Mouse (Mus musculus) c-Kit-positive CD71-positive TER-119-positive erythroid progenitor cells, embryonic 14.5 days (primary cell): Measurements from ENCODE around the gene Gm11172.
"Not testable (repeated sequence)": the region's sequence is repeated elsewhere in the genome, so short reads cannot be mapped to it uniquely, and the experiment has no call there.

Source experiments
- DNase-seq: peaks from one replicate; pipeline ENCODE4 v3.0.0-alpha.2; 2013; ENCODE audit warnings: low spot score

Gm11172 gene

GRCm38 (mm10) chr16:10834542-10834910, 21.8 kb downstream of the Gm11172 start:
- DNase-seq, result no peak

GRCm38 (mm10) chr16:10834911-10835587, 22.3 kb downstream of the Gm11172 start, which contains the start of gene Rmi2:
Gene Rmi2, plus strand, starts transcription at chr16:10835059.
- peak; percentile 82 for DNase-seq

DNA sequence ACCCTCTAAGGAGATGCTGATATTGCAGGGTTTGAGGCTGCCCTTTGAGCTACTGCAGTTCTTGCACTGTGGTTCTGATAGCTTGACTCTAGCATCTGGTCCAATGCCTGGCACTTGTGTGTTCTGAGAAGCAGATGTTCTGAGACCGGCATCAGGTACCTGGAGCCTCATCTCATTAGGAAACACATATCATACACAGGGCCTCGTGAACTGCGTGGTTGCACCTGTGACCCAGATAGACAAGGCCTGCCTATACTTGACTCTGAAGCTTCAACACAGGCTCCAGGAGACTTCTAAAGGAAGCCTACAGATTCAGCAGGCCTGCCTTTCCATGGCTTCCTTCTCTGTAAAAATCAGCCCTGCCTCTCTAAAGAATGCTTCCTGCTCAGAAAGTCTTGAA, 23.7 kb downstream of the Gm11172 start:
- DNase-seq, result no peak

DNA sequence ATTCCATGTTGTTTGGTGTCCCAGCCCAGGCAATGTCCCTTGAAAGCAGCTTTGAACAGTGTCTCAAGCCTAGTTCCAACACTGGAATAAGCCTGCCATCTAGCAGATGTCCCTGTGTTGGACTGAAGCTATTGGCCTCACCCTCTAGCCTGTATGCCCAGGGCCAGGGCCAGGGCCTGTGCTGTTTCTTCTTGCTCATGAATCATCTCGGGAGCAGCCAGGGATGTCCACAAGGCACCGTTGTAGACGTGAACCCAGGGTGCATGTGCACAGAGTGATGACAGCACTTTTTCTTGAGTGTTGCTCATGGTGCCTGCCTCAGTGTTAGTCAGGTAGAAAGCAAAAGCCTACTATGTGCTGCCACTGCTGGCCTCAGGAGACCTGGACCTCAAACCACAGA, 24.5 kb downstream of the Gm11172 start:
- DNase-seq, result no peak

GRCm38 (mm10) chr16:10837903-10838302, 25.2 kb downstream of the Gm11172 start:
- DNase-seq, result no peak

DNA sequence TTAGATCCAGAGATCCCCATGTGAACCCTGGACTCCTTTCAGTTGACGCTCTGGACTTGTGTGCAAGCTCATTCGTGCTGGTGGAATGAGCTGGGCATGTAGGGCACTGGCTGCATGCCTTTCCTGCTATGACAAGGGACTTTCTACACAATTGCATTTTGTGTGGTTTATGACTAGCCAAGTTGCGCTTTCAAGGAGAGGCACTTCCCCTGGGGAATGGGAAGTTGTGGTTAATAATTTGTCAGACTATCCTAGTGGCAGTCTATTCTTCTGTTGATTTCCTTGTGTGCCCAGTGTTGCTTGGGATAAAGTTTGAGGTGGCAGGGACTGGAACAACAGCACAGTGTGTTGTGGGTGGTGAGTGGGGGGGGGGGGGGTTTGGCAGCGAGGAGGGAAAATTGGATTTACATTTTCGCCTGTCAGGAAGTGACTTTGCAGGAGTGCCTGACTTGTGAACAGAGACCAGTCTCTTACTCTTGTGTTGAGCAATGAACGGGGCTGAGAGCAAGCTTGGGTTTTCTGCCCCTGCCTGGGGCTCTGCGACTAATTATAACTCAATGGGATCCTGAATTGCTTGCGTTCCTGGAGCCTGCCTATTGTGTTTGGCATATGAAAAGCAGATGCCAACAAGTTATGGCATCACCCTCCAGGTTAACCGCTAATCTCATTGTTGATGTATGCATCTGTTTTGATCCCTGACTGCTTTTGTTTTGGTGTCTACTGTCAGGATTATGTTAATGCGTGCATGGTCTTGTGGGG, 26.0 kb downstream of the Gm11172 start:
- DNase-seq, result no peak

DNA sequence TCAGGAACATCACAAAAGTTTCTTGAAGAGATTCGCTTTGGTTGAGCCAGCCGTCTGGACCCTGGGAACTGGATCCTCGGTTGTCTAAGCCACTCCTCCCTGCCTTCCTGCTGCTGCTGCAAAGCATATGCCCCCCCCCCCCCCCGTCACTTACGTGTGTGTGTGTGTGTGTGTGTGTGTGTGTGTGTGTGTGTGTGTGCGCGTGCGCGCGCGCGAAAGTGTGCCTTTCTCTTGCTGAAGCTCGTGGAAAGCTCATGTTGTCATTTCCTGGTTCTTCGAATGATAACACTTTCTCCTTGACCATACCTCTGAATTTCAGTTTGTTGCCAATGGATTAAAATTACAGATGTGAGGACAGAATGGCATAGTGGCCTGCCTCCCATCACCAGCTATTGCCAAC, 27.3 kb downstream of the Gm11172 start:
- no peak for DNase-seq

- no peak for DNase-seq
Observed at GRCm38 (mm10) chr16:10842282-10842855, 29.7 kb downstream of the Gm11172 start.

DNA sequence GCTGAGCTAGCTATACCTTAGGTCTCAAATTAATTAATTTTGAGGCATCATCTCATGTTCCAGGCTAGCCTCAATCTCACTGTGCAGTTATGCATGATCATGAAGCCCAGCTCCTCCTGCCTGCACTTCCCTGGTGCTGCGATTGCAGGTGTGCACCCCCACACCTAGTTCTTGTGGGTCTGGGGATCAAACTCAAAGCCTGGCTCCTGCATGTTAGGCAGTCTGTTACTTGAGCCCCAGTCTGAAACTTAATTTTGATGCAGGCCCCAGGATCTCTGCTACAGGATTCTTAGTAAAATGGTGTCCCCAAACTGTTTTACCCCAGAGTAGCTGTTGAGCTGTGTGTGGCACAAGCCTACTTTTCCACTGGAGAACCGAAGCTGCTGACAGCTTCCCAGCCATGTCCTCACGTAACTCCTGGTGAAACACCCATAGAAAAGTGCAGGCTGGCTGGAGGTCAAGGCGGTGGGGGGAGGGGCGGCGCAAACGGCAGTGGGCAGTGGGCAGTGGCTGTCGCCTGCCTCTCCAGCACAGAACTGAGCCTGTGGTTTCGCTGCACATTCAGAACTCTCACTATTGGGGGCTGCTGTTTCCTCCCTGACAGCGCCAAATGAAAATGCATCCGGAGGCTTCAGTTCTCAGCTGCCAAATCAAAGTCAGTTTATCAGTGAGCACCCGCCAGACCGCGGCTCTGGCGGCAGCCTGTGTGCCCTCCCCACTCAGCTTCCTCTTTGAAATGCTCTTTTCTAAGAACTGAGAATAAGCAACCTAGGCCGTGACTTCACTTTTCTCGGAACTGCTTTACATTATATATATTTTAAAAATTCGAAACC, 31.0 kb downstream of the Gm11172 start:
- peak; percentile 34 for DNase-seq

- no peak for DNase-seq
Observed at GRCm38 (mm10) chr16:10844319-10844670, 31.6 kb downstream of the Gm11172 start.

GRCm38 (mm10) chr16:10845952-10846351, 33.2 kb downstream of the Gm11172 start:
- DNase-seq, result no peak

DNA sequence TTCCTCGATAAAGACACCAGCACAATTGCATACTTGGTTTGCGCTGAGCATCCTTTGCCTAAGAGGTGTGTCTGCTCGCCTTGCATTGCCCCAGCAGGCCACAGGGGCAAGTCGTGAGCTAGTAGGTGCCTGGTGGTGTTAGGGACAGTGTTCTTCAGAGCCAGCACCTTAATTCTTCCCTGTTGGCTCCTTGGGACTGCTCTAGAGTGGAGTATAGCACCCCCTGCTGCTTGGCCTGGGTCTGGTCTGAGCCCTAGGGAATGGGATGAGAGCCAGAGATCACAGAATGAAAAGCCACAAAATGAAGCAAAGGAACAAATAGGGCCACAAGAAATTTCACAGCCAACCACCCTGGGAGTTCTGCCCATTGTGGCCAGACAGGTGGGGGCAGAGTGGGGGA, 33.8 kb downstream of the Gm11172 start:
- no peak for DNase-seq

DNA sequence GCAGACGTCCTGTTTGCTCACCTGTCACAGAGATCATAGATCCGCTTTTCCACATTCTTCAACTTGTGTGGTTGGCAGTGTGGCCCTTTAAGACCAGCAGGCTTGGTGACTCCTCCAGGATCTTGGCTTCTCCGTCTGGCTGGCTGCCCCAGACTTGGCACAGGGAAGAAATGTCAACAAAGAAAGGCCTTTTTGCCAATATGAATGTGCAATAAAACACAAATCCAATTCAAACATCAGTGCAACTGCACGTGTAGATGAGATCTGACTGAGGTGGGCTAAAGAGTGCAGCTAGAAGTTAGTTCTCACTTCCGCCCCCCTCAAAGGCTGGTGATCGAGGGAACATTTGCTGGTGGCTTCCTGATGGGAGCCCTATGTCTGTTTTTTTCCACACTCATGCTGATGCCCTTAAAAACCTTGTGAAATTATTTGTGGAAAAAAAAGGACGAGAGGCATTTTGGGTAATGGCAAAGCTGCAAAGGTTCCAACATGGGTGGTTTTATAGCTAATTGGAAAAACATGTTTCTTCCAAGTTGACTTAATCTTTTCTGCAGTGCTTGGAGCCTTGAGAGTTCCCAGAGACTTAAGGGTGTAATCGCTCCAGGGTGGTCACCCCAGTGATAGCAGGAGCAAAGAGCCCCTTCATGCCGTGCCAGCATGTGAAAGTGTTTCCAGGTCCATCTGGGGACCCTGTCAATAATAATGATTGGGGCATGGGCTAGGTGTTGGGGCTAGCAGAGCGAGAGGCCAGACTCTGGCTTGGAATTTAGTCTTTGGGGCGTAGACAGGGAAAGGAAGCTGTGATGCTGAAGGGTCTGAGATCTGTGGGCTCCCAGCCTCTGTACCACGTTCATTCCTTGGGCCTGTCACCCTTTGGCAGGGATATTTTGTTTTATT, 37.5 kb downstream of the Gm11172 start:
- DNase-seq, result no peak

DNA sequence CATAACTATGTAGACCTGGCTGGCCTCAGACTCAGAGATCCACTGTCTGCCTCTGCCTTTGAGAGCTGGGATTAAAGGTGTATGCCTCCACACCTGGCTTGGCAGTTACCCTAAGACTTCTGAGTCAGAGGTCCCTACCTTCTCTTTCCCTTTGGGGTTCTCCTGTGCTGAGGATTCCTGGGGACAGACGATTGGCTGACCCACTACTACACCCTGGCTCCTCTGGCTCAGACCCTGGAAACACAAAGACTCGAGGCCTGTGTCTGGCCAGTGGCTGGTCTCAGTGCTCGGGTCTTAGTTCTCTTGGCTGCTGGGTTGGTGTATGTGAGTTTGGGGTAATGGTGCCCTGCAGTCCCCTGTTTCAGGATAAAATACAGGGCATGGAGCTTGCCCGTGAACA, 38.2 kb downstream of the Gm11172 start:
- DNase-seq, result no peak

DNA sequence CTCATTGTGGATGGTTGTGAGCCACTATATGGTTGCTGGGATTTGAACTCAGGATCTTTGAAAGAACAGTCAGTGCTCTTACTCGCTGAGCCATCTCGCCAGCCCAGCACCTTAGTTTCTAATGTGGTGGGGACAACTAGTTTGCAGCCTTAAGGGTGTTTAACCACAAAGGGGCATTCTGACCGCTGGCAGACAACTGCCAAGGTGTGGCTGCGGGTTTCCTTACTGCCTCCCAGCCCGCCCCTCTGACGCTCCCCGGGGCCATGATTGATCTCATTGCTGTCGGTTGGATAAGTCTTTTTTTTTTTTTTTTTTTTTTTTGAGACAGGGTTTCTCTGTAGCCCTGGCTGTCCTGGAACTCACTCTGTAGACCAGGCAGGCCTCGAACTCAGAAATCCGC, 39.5 kb downstream of the Gm11172 start:
- DNase-seq, result not testable (repeated sequence)

- no peak for DNase-seq
Observed at GRCm38 (mm10) chr16:10859726-10860245, 47.1 kb downstream of the Gm11172 start.

DNA sequence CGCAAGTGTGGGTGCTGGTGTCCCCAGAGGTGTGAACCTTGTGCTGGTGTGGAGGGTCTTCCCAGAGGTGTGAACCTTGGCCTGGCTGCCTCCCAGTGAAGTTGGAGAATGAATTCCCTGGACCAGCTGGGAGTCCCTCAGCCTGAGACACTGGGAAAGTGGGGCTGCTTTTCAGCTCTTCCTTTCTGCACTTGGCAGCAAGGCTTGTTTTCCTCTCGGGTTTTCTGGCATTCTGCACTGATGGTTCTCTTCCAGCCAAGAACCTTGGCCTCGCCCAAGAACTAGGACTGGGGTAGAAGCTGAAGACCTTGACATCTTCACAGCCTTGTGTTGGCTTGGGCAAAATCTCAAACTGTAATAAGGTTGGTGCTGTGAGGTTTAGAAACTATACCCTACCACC, 48.7 kb downstream of the Gm11172 start:
- DNase-seq, result no peak
